Comparison of ENCODE assay signal across 16 mouse cellular contexts in the genomic region with DNA sequence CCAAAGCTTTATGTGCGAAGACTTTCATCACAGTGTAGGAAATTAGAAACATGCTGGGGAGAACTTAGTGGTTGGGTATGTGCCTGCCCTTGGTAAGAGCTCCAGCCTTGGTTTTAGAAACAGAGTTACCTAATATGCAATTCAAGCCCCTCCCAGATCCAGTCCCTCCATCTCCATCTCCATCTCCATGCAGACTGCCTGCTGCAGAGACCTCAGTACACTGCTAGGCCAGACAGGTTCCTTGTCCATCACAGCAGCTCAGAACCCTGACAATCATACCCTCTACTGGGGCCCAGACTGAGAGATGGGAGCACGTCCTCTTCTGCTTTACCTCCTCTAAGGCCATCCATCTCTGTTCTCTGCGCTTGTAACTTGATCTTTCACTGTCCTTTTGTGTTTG. TPM values are rescaled to one million over a fixed set of nuclear protein-coding genes. Genes with fewer than 3 reads are reported as not detected.
DNase-seq lines count a peak whose midpoint lies in the region; ATAC-seq and TF ChIP-seq lines count a peak whose summit lies in the region.
"Had no signal": no experiment of that assay in that cellular context is flagged by ENCODE, and none has a peak within 500 bp of the region (broad histone marks: within the 10 kb centered on the region; RNA-seq: fewer than 3 reads in every experiment).

No protein-coding gene starts in this region.

- H3K9ac ChIP-seq in heart, embryonic 11.5 days (ENCODE audit: low read depth, low read length) = no peak overlapping the region
- no peak overlapping the region; the same call in 1 of the 2 replicates for H3K9ac ChIP-seq in kidney, embryonic 16.5 days (replicated peaks; ENCODE audit: low read length)
- no peak overlapping the region for H3K9ac ChIP-seq in limb, embryonic 14.5 days (ENCODE audit: low read depth, low read length, severe bottlenecking)
- H3K9ac ChIP-seq: forebrain, postnatal 0 days; limb, embryonic 15.5 days; lung, embryonic 15.5 days; midbrain, embryonic 15.5 days; neural tube, embryonic 12.5 days had no signal

- H3K9me3 ChIP-seq in heart, embryonic 11.5 days (replicated peaks; ENCODE audit: control insufficient read depth, low read length) = no peaks in the 10 kb centered on the region
- H3K9me3 ChIP-seq in kidney, embryonic 16.5 days (ENCODE audit: low read length) = no peaks in the 10 kb centered on the region
- no peaks in the 10 kb centered on the region for H3K9me3 ChIP-seq in limb, embryonic 14.5 days (ENCODE audit: control insufficient read depth, low read length)
- H3K9me3 ChIP-seq: limb, embryonic 15.5 days; lung, embryonic 15.5 days; midbrain, embryonic 15.5 days; neural tube, embryonic 12.5 days had no signal

- H3K36me3 ChIP-seq in heart, embryonic 11.5 days (ENCODE audit: control insufficient read depth, insufficient read depth, low read length) = no peaks in the 10 kb centered on the region
- 0 out of 2 replicates have a peak, but pooled peaks cover 6% of the 10 kb centered on the region for H3K36me3 ChIP-seq in kidney, embryonic 16.5 days (ENCODE audit: insufficient read depth, low read length)
- H3K36me3 ChIP-seq in limb, embryonic 14.5 days (ENCODE audit: control insufficient read depth, insufficient read depth, low read length) = 0 out of 2 replicates have a peak, but pooled peaks cover 3% of the 10 kb centered on the region
- H3K36me3 ChIP-seq: limb, embryonic 15.5 days; lung, embryonic 15.5 days; midbrain, embryonic 15.5 days; neural tube, embryonic 12.5 days had no signal

- H3K27ac ChIP-seq in heart, embryonic 11.5 days (ENCODE audit: low read depth, low read length) = peak overlapping the region; percentile 41; the same call in 1 of the 2 replicates
- peak overlapping the region; percentile 61 for H3K27ac ChIP-seq in kidney, embryonic 16.5 days (ENCODE audit: low read length)
- peak overlapping the region; percentile 25 for H3K27ac ChIP-seq in brown adipose tissue, adult 24 weeks (replicated peaks; ENCODE audit: low read depth, low read length)
- peak overlapping the region; percentile 9; the same call in 1 of the 2 replicates for H3K27ac ChIP-seq in limb, embryonic 14.5 days (replicated peaks; ENCODE audit: low read depth, low read length)
- H3K27ac ChIP-seq: limb, embryonic 15.5 days; lung, embryonic 15.5 days; midbrain, embryonic 15.5 days; neural tube, embryonic 12.5 days had no signal

- no peak for TF ChIP-seq POLR2A in limb, embryonic 14.5 days (IDR thresholded peaks at IDR 0.05; ENCODE audit: borderline replicate concordance, extremely low read depth, insufficient read depth, insufficient read length)

- no peak overlapping the region for H3K4me3 ChIP-seq in heart, embryonic 11.5 days (ENCODE audit: low read depth, low read length)
- H3K4me3 ChIP-seq in kidney, embryonic 16.5 days (ENCODE audit: low read length) = no peak overlapping the region
- H3K4me3 ChIP-seq in brown adipose tissue, adult 24 weeks (ENCODE audit: insufficient read depth, low read depth, low read length) = no peak overlapping the region
- no peak overlapping the region for H3K4me3 ChIP-seq in limb, embryonic 14.5 days (replicated peaks; ENCODE audit: low read length)
- H3K4me3 ChIP-seq: limb, embryonic 15.5 days; lung, embryonic 15.5 days; midbrain, embryonic 15.5 days; neural tube, embryonic 12.5 days had no signal

- no peaks in the 10 kb centered on the region for H3K27me3 ChIP-seq in heart, embryonic 11.5 days (ENCODE audit: control insufficient read depth, insufficient read depth, low read length)
- H3K27me3 ChIP-seq in kidney, embryonic 16.5 days (ENCODE audit: insufficient read depth, low read length) = no peaks in the 10 kb centered on the region
- no peaks in the 10 kb centered on the region for H3K27me3 ChIP-seq in limb, embryonic 14.5 days (ENCODE audit: control insufficient read depth, insufficient read depth, low read length)
- H3K27me3 ChIP-seq: limb, embryonic 15.5 days; lung, embryonic 15.5 days; midbrain, embryonic 15.5 days; neural tube, embryonic 12.5 days had no signal

- no peak overlapping the region for H3K4me2 ChIP-seq in heart, embryonic 11.5 days
- H3K4me2 ChIP-seq in kidney, embryonic 16.5 days (replicated peaks; ENCODE audit: low read depth, low read length) = no peak overlapping the region
- H3K4me2 ChIP-seq in limb, embryonic 14.5 days (replicated peaks; ENCODE audit: low read depth, low read length, severe bottlenecking) = no peak overlapping the region
- H3K4me2 ChIP-seq: limb, embryonic 15.5 days; lung, embryonic 15.5 days; midbrain, embryonic 15.5 days; neural tube, embryonic 12.5 days had no signal

- ATAC-seq in heart, embryonic 11.5 days (replicated peaks; ENCODE audit: insufficient number of reproducible peaks, low FRiP score, low TSS enrichment) = no peak
- ATAC-seq in kidney, embryonic 16.5 days (ENCODE audit: low FRiP score, low TSS enrichment) = no peak
- ATAC-seq in limb, embryonic 14.5 days (ENCODE audit: low FRiP score, low read depth) = no peak
- ATAC-seq: CD4-positive, CD25-positive, alpha-beta regulatory T cell, adult 4 months; forebrain, postnatal 0 days; midbrain, embryonic 15.5 days had no signal

- WGBS in heart, embryonic 11.5 days (ENCODE audit: insufficient replicate concordance) = 47% methylated on average over 3 of the region's 3 CpGs
- 47% methylated on average over 3 of the region's 3 CpGs for WGBS in kidney, embryonic 16.5 days
- 47% methylated on average over 3 of the region's 3 CpGs for WGBS in limb, embryonic 14.5 days

- DNase-seq in heart, postnatal 36 days = no peak
- no peak for DNase-seq in kidney, adult 8-10 months
- DNase-seq in limb, embryonic 14.5 days (ENCODE audit: low spot score) = no peak
- no peak for DNase-seq in testis, postnatal 14 days (ENCODE audit: low spot score)
- no peak for DNase-seq in gastrocnemius, postnatal 4 days (ENCODE audit: low spot score in 2 of 2)
- DNase-seq: forebrain, postnatal 0 days had no signal

- intact Hi-C loops in heart, postnatal 36 days (cut with DNase I) = no loop called here

- H3K4me1 ChIP-seq in heart, embryonic 11.5 days (ENCODE audit: control insufficient read depth, insufficient read depth, low read length) = peaks cover 45% of the 10 kb centered on the region
- H3K4me1 ChIP-seq in kidney, embryonic 16.5 days (ENCODE audit: insufficient read depth, low read length) = peaks cover 59% of the 10 kb centered on the region
- H3K4me1 ChIP-seq in brown adipose tissue, adult 24 weeks (ENCODE audit: control insufficient read depth, insufficient read depth, insufficient read length, low read length) = peaks cover 30% of the 10 kb centered on the region
- peaks cover 32% of the 10 kb centered on the region for H3K4me1 ChIP-seq in limb, embryonic 14.5 days (ENCODE audit: control insufficient read depth, insufficient read depth, low read length)
- H3K4me1 ChIP-seq: midbrain, embryonic 15.5 days had no signal

RNA-seq across cellular contexts. Expression of a gene that starts 27.0 kb away (rescaled TPM):
- 9.7 and 10.2 TPM in 2 replicates for polyA plus RNA-seq in heart, embryonic 11.5 days (2014; fragmentation: Nextera tagmentation; extraction: Ambion mirVana)
- total RNA-seq in heart, postnatal 36 days (2021) = 10 to 100 TPM; 19.6 to 21.2 TPM
- 35.9 and 37.8 TPM in 2 replicates for polyA plus RNA-seq in kidney, embryonic 16.5 days (2015; fragmentation: Nextera tagmentation; extraction: Ambion mirVana)
- 8.4 and 9.0 TPM in 2 replicates for polyA plus RNA-seq in brown adipose tissue, adult 24 weeks (2012; ENCODE audit: insufficient read depth, insufficient read length, missing spikeins)
- polyA plus RNA-seq in limb, embryonic 14.5 days (2012; rRNA removed) = 38.9 and 50.1 TPM in 2 replicates
- 19.4 and 19.7 TPM in 2 replicates for polyA plus RNA-seq in limb, embryonic 14.5 days (2014; fragmentation: Nextera tagmentation; extraction: Ambion mirVana)
- 10 to 100 TPM; 37.5 to 39.7 TPM for total RNA-seq in gastrocnemius, postnatal 4 days (2021)

RNA-seq across cellular contexts. Expression of a gene that starts 27.2 kb away (rescaled TPM):
- not detected in 2 replicates for polyA plus RNA-seq in heart, embryonic 11.5 days (2014; fragmentation: Nextera tagmentation; extraction: Ambion mirVana)
- under 1 TPM; 0.24 to 0.36 TPM for total RNA-seq in heart, postnatal 36 days (2021)
- polyA plus RNA-seq in kidney, embryonic 16.5 days (2015; fragmentation: Nextera tagmentation; extraction: Ambion mirVana) = not detected in 2 replicates
- polyA plus RNA-seq in brown adipose tissue, adult 24 weeks (2012; ENCODE audit: insufficient read depth, insufficient read length, missing spikeins) = 2.1 and 3.2 TPM in 2 replicates
- 0.58 and 0.96 TPM in 2 replicates for polyA plus RNA-seq in limb, embryonic 14.5 days (2012; rRNA removed)
- polyA plus RNA-seq in limb, embryonic 14.5 days (2014; fragmentation: Nextera tagmentation; extraction: Ambion mirVana) = 0.66 and 1.5 TPM in 2 replicates
- total RNA-seq in gastrocnemius, postnatal 4 days (2021) = 10 to 100 TPM; 50.1 to 73.1 TPM
- total RNA-seq: forebrain, postnatal 0 days; megakaryocyte progenitor cell, adult 5-6 weeks had no signal
- polyA plus RNA-seq: CD4-positive, CD25-positive, alpha-beta regulatory T cell, adult 4 months; large intestine, adult 2 months had no signal

RNA-seq across cellular contexts. Expression of a gene that starts 27.6 kb away (rescaled TPM):
- 24.8 and 26.9 TPM in 2 replicates for polyA plus RNA-seq in heart, embryonic 11.5 days (2014; fragmentation: Nextera tagmentation; extraction: Ambion mirVana)
- 10 to 100 TPM; 17.3 to 18.0 TPM for total RNA-seq in heart, postnatal 36 days (2021)
- 41.1 and 45.6 TPM in 2 replicates for polyA plus RNA-seq in kidney, embryonic 16.5 days (2015; fragmentation: Nextera tagmentation; extraction: Ambion mirVana)
- 8.6 and 9.6 TPM in 2 replicates for polyA plus RNA-seq in brown adipose tissue, adult 24 weeks (2012; ENCODE audit: insufficient read depth, insufficient read length, missing spikeins)
- polyA plus RNA-seq in limb, embryonic 14.5 days (2012; rRNA removed) = 83.7 and 102 TPM in 2 replicates
- 30.0 and 36.1 TPM in 2 replicates for polyA plus RNA-seq in limb, embryonic 14.5 days (2014; fragmentation: Nextera tagmentation; extraction: Ambion mirVana)
- total RNA-seq in gastrocnemius, postnatal 4 days (2021) = 10 to 100 TPM; 20.5 to 29.1 TPM

RNA-seq across cellular contexts. Expression of a gene that starts 36.8 kb away (rescaled TPM):
- 0.72 and 1.6 TPM in 2 replicates for polyA plus RNA-seq in heart, embryonic 11.5 days (2014; fragmentation: Nextera tagmentation; extraction: Ambion mirVana)
- total RNA-seq in heart, postnatal 36 days (2021) = 1 to 10 TPM; 1.4 to 1.7 TPM
- 30.4 and 35.0 TPM in 2 replicates for polyA plus RNA-seq in kidney, embryonic 16.5 days (2015; fragmentation: Nextera tagmentation; extraction: Ambion mirVana)
- 3.3 and 5.7 TPM in 2 replicates for polyA plus RNA-seq in brown adipose tissue, adult 24 weeks (2012; ENCODE audit: insufficient read depth, insufficient read length, missing spikeins)
- 3.5 and 3.7 TPM in 2 replicates for polyA plus RNA-seq in limb, embryonic 14.5 days (2012; rRNA removed)
- polyA plus RNA-seq in limb, embryonic 14.5 days (2014; fragmentation: Nextera tagmentation; extraction: Ambion mirVana) = 2.0 and 2.4 TPM in 2 replicates
- total RNA-seq in gastrocnemius, postnatal 4 days (2021) = 1 to 10 TPM; 7.1 to 8.8 TPM
- polyA plus RNA-seq: CD4-positive, CD25-positive, alpha-beta regulatory T cell, adult 4 months had no signal

RNA-seq across cellular contexts. Expression of a gene that starts 43.5 kb away (rescaled TPM):
- polyA plus RNA-seq in heart, embryonic 11.5 days (2014; fragmentation: Nextera tagmentation; extraction: Ambion mirVana) = not detected in 2 replicates
- total RNA-seq in heart, postnatal 36 days (2021) = not detected
- polyA plus RNA-seq in kidney, embryonic 16.5 days (2015; fragmentation: Nextera tagmentation; extraction: Ambion mirVana) = 0.60 and 0.71 TPM in 2 replicates
- polyA plus RNA-seq in brown adipose tissue, adult 24 weeks (2012; ENCODE audit: insufficient read depth, insufficient read length, missing spikeins) = not detected in 2 replicates
- 0.34 and 0.49 TPM in 2 replicates for polyA plus RNA-seq in limb, embryonic 14.5 days (2012; rRNA removed)
- 0.33 TPM in 1 of 2 replicates, not detected in the other for polyA plus RNA-seq in limb, embryonic 14.5 days (2014; fragmentation: Nextera tagmentation; extraction: Ambion mirVana)
- under 1 TPM; 0.75 to 0.91 TPM for total RNA-seq in gastrocnemius, postnatal 4 days (2021)
- total RNA-seq: megakaryocyte progenitor cell, adult 5-6 weeks had no signal
- polyA plus RNA-seq: CD4-positive, CD25-positive, alpha-beta regulatory T cell, adult 4 months; forebrain, postnatal 0 days; limb, embryonic 15.5 days; lung, embryonic 15.5 days; midbrain, embryonic 15.5 days; neural tube, embryonic 12.5 days had no signal

Comparison
In these comparisons a context has a peak if more than half of its experiments do, and no peak if none do; other contexts are left out.
1. H3K27ac ChIP-seq: peak in every context shown above with its lines; median percentile 61 in kidney, embryonic 16.5 days; 41 in heart, embryonic 11.5 days; 25 in brown adipose tissue, adult 24 weeks; 9 in limb, embryonic 14.5 days.